Mouse (Mus musculus): Measurements from ENCODE around the gene Il3. TPM values are rescaled to one million over a fixed set of nuclear protein-coding genes. Genes with fewer than 3 reads are reported as not detected.

Il3 gene
- polyA plus RNA-seq, 1 experiment from 2014 or later, result not detected

- H3K4me1 ChIP-seq, result no peaks in the 10 kb centered on the region
- H3K9ac ChIP-seq, result no peak overlapping the region
- no peaks in the 10 kb centered on the region for H3K9me3 ChIP-seq (replicated peaks)
- H3K27ac ChIP-seq (replicated peaks), result no peak overlapping the region
- no peak for ATAC-seq (ENCODE audit: insufficient number of reproducible peaks, low FRiP score, low TSS enrichment, low read depth)
- WGBS, result 76% methylated on average over 5 of the region's 5 CpGs
- no peaks in the 10 kb centered on the region for H3K27me3 ChIP-seq
- no peak overlapping the region for H3K4me2 ChIP-seq (replicated peaks)
- H3K36me3 ChIP-seq, result no peaks in the 10 kb centered on the region
- H3K4me3 ChIP-seq (replicated peaks), result no peak overlapping the region
These were observed 4.4 kb upstream of the Il3 start for GRCm38 (mm10) chr11:54271437-54271949.

GRCm38 (mm10) chr11:54269191-54269896 is 2.3 kb upstream of the Il3 start:
- H3K4me1 ChIP-seq, result no peaks in the 10 kb centered on the region
- no peak for ATAC-seq (ENCODE audit: insufficient number of reproducible peaks, low FRiP score, low TSS enrichment, low read depth)
- no peak overlapping the region for H3K4me3 ChIP-seq (replicated peaks)
- no peak overlapping the region for H3K9ac ChIP-seq
- no peak overlapping the region for H3K4me2 ChIP-seq (replicated peaks)
- no peaks in the 10 kb centered on the region for H3K27me3 ChIP-seq
- H3K27ac ChIP-seq (replicated peaks), result no peak overlapping the region
- 71% methylated on average over 3 of the region's 3 CpGs for WGBS
- H3K9me3 ChIP-seq (replicated peaks), result no peaks in the 10 kb centered on the region
- no peaks in the 10 kb centered on the region for H3K36me3 ChIP-seq

- 54% methylated on average over 2 of the region's 2 CpGs for WGBS
- H3K4me3 ChIP-seq (replicated peaks), result no peak overlapping the region
- no peak overlapping the region for H3K4me2 ChIP-seq (replicated peaks)
- no peaks in the 10 kb centered on the region for H3K9me3 ChIP-seq (replicated peaks)
- H3K27me3 ChIP-seq, result no peaks in the 10 kb centered on the region
- H3K4me1 ChIP-seq, result no peaks in the 10 kb centered on the region
- no peak overlapping the region for H3K27ac ChIP-seq (replicated peaks)
- no peaks in the 10 kb centered on the region for H3K36me3 ChIP-seq
- no peak for ATAC-seq (ENCODE audit: insufficient number of reproducible peaks, low FRiP score, low TSS enrichment, low read depth)
- H3K9ac ChIP-seq, result no peak overlapping the region
These were observed 2.5 kb downstream of the Il3 start for GRCm38 (mm10) chr11:54264542-54264941.

GRCm38 (mm10) chr11:54263405-54264031 is 3.6 kb downstream of the Il3 start:
- H3K9ac ChIP-seq, result no peak overlapping the region
- H3K27me3 ChIP-seq, result no peaks in the 10 kb centered on the region
- no peak overlapping the region for H3K4me3 ChIP-seq (replicated peaks)
- H3K9me3 ChIP-seq (replicated peaks), result no peaks in the 10 kb centered on the region
- no peak for ATAC-seq (ENCODE audit: insufficient number of reproducible peaks, low FRiP score, low TSS enrichment, low read depth)
- H3K4me2 ChIP-seq (replicated peaks), result no peak overlapping the region
- H3K36me3 ChIP-seq, result no peaks in the 10 kb centered on the region
- H3K4me1 ChIP-seq, result no peaks in the 10 kb centered on the region
- WGBS, result 12% methylated on average over 1 of the region's 1 CpGs
- H3K27ac ChIP-seq (replicated peaks), result no peak overlapping the region

GRCm38 (mm10) chr11:54256624-54257376 is 10.3 kb downstream of the Il3 start:
- no peaks in the 10 kb centered on the region for H3K9me3 ChIP-seq (replicated peaks)
- H3K27ac ChIP-seq (replicated peaks), result no peak overlapping the region
- no peak; the same call in 1 of the 2 replicates for ATAC-seq (ENCODE audit: insufficient number of reproducible peaks, low FRiP score, low TSS enrichment, low read depth)
- 55% methylated on average over 3 of the region's 3 CpGs for WGBS
- H3K9ac ChIP-seq, result no peak overlapping the region
- no peak overlapping the region for H3K4me3 ChIP-seq (replicated peaks)
- no peaks in the 10 kb centered on the region for H3K4me1 ChIP-seq
- H3K27me3 ChIP-seq, result no peaks in the 10 kb centered on the region
- H3K4me2 ChIP-seq (replicated peaks), result no peak overlapping the region
- H3K36me3 ChIP-seq, result no peaks in the 10 kb centered on the region

GRCm38 (mm10) chr11:54254114-54254513 is 13.0 kb downstream of the Il3 start:
- H3K9ac ChIP-seq, result no peak overlapping the region
- ATAC-seq (ENCODE audit: insufficient number of reproducible peaks, low FRiP score, low TSS enrichment, low read depth), result no peak
- H3K36me3 ChIP-seq, result no peaks in the 10 kb centered on the region
- H3K4me2 ChIP-seq (replicated peaks), result no peak overlapping the region
- no peak overlapping the region for H3K4me3 ChIP-seq (replicated peaks)
- WGBS, result 58% methylated on average over 4 of the region's 4 CpGs
- no peaks in the 10 kb centered on the region for H3K9me3 ChIP-seq (replicated peaks)
- H3K27me3 ChIP-seq, result peaks cover 2% of the 10 kb centered on the region; the same call in 1 of the 2 replicates
- H3K4me1 ChIP-seq, result no peaks in the 10 kb centered on the region
- H3K27ac ChIP-seq (replicated peaks), result no peak overlapping the region

GRCm38 (mm10) chr11:54250575-54250974 is 16.5 kb downstream of the Il3 start:
- no peak overlapping the region for H3K9ac ChIP-seq
- H3K27me3 ChIP-seq, result peaks cover 2% of the 10 kb centered on the region; the same call in 1 of the 2 replicates
- no peaks in the 10 kb centered on the region for H3K36me3 ChIP-seq
- 87% methylated on average over 11 of the region's 11 CpGs for WGBS
- no peak overlapping the region for H3K4me2 ChIP-seq (replicated peaks)
- no peaks in the 10 kb centered on the region for H3K9me3 ChIP-seq (replicated peaks)
- no peak for ATAC-seq (ENCODE audit: insufficient number of reproducible peaks, low FRiP score, low TSS enrichment, low read depth)
- no peak overlapping the region for H3K27ac ChIP-seq (replicated peaks)
- H3K4me3 ChIP-seq (replicated peaks), result no peak overlapping the region
- no peaks in the 10 kb centered on the region for H3K4me1 ChIP-seq

GRCm38 (mm10) chr11:54249748-54250147 is 17.3 kb downstream of the Il3 start:
- no peak overlapping the region for H3K27ac ChIP-seq (replicated peaks)
- no peak for ATAC-seq (ENCODE audit: insufficient number of reproducible peaks, low FRiP score, low TSS enrichment, low read depth)
- peaks cover 2% of the 10 kb centered on the region; the same call in 1 of the 2 replicates for H3K27me3 ChIP-seq
- 76% methylated on average over 3 of the region's 3 CpGs for WGBS
- no peak overlapping the region for H3K9ac ChIP-seq
- no peaks in the 10 kb centered on the region for H3K36me3 ChIP-seq
- H3K9me3 ChIP-seq (replicated peaks), result no peaks in the 10 kb centered on the region
- H3K4me3 ChIP-seq (replicated peaks), result no peak overlapping the region
- no peaks in the 10 kb centered on the region for H3K4me1 ChIP-seq
- H3K4me2 ChIP-seq (replicated peaks), result no peak overlapping the region

GRCm38 (mm10) chr11:54248940-54249717 is 17.9 kb downstream of the Il3 start, which contains the start of gene Csf2:
TSS of gene Csf2 (minus strand) at chr11:54249667.
- Histone ChIP-seq H3K27ac (replicated peaks) (no peak within 1 kb of the TSS), H3K4me1 (no peaks in the 10 kb centered on the region), H3K36me3 (no peaks in the 10 kb centered on the region), H3K4me3 (replicated peaks) (no peak within 1 kb of the TSS), H3K9me3 (replicated peaks) (no peaks in the 10 kb centered on the region), H3K9ac (no peak within 1 kb of the TSS), H3K4me2 (replicated peaks) (no peak within 1 kb of the TSS), H3K27me3 (peaks cover 2% of the 10 kb centered on the region; the same call in 1 of the 2 replicates)
- WGBS, result 51% methylated on average over 11 of the region's 11 CpGs
- ATAC-seq (ENCODE audit: insufficient number of reproducible peaks, low FRiP score, low TSS enrichment, low read depth), result no peak

- H3K9me3 ChIP-seq (replicated peaks), result no peaks in the 10 kb centered on the region
- no peaks in the 10 kb centered on the region for H3K36me3 ChIP-seq
- no peak overlapping the region for H3K27ac ChIP-seq (replicated peaks)
- peaks cover 2% of the 10 kb centered on the region; the same call in 1 of the 2 replicates for H3K27me3 ChIP-seq
- H3K4me2 ChIP-seq (replicated peaks), result no peak overlapping the region
- no peak overlapping the region for H3K4me3 ChIP-seq (replicated peaks)
- 60% methylated on average over 10 of the region's 10 CpGs for WGBS
- H3K9ac ChIP-seq, result no peak overlapping the region
- ATAC-seq (ENCODE audit: insufficient number of reproducible peaks, low FRiP score, low TSS enrichment, low read depth), result no peak
- H3K4me1 ChIP-seq, result no peaks in the 10 kb centered on the region
These were observed 19.7 kb downstream of the Il3 start for GRCm38 (mm10) chr11:54247251-54247950.
